Mouse (Mus musculus) spleen, adult 2 months (tissue): ENCODE results near the gene Gm1110.

ENCODE experiments used
- CTCF ChIP-seq: fragments of 200-500 bp; IDR thresholded peaks from 2 replicates; pipeline ENCODE4 v1.5.1; 2011; ENCODE audit warnings: mild to moderate bottlenecking, inconsistent platforms; ENCODE audit not compliant: insufficient read depth, insufficient read length, insufficient replicate concordance; ENCODE audit errors: extremely low read depth
- POLR2A ChIP-seq: fragments of 200-500 bp; IDR thresholded peaks from 2 replicates; pipeline ENCODE4 v1.6.1; 2011; ENCODE audit warnings: low read depth, low read length, inconsistent platforms

- TF ChIP-seq CTCF = no peak
- no peak for TF ChIP-seq POLR2A
These were observed 62.2 kb downstream of the Gm1110 start, which contains the start of gene Glb1l3 for GRCm38 (mm10) chr9:26860751-26861150.
